Mouse (Mus musculus): ENCODE data around the gene Gpd1l. TPM values are rescaled to one million over a fixed set of nuclear protein-coding genes. Genes with fewer than 3 reads are reported as not detected.

Gpd1l gene
- polyA plus RNA-seq, 1 experiment from 2014 or later = 13.9 TPM

- H3K4me1 ChIP-seq (ENCODE audit: insufficient read depth) = no peaks in the 10 kb centered on the region
- no peaks in the 10 kb centered on the region for H3K27me3 ChIP-seq (ENCODE audit: insufficient read depth, low read length)
- TF ChIP-seq CTCF (IDR thresholded peaks at IDR 0.05; ENCODE audit: low read depth) = no peak
- no peak overlapping the region for H3K27ac ChIP-seq (ENCODE audit: low read depth)
- H3K4me3 ChIP-seq (ENCODE audit: low read depth, low read length) = no peak overlapping the region
- no peak overlapping the region for H3K9ac ChIP-seq
- no peaks in the 10 kb centered on the region for H3K36me3 ChIP-seq (ENCODE audit: insufficient read depth)
- DNase-seq = no peak
- H3K4me2 ChIP-seq = no peak overlapping the region
- WGBS = 56% methylated on average over 3 of the region's 3 CpGs
- H3K9me3 ChIP-seq (ENCODE audit: low read depth, low read length) = no peaks in the 10 kb centered on the region
- no peak for ATAC-seq (ENCODE audit: insufficient read depth)
Measured at GRCm38 (mm10) chr9:114964093-114964492, 30.3 kb upstream of the Gpd1l start.

DNA sequence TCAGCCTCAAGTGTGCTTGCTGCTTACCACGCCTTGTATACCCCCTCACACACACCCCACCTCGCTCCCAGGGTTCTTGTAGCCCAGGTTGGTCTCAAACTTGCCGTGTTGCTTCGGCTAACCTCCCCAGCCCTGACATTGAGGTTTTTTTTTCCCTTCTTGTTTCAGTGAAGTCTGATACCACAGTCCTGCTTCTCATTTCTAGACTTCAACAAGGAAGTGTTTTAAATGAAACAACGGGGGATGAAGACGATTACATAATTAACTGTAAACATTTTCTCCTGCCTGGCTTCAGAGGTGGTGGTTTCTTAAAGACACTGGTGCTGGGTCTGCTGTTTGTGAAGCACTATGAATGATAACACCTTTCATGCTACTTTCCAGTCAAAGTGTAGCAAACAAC, 27.1 kb upstream of the Gpd1l start:
- no peak overlapping the region for H3K4me3 ChIP-seq (ENCODE audit: low read depth, low read length)
- H3K4me1 ChIP-seq (ENCODE audit: insufficient read depth) = no peaks in the 10 kb centered on the region
- DNase-seq = no peak
- ATAC-seq (ENCODE audit: insufficient read depth) = no peak
- 71% methylated on average over 6 of the region's 6 CpGs for WGBS
- no peak for TF ChIP-seq CTCF (IDR thresholded peaks at IDR 0.05; ENCODE audit: low read depth)
- H3K27me3 ChIP-seq (ENCODE audit: insufficient read depth, low read length) = no peaks in the 10 kb centered on the region
- no peaks in the 10 kb centered on the region for H3K36me3 ChIP-seq (ENCODE audit: insufficient read depth)
- H3K9ac ChIP-seq = no peak overlapping the region
- no peaks in the 10 kb centered on the region for H3K9me3 ChIP-seq (ENCODE audit: low read depth, low read length)
- no peak overlapping the region for H3K4me2 ChIP-seq
- no peak overlapping the region for H3K27ac ChIP-seq (ENCODE audit: low read depth)

GRCm38 (mm10) chr9:114960043-114960789, 26.4 kb upstream of the Gpd1l start:
- ATAC-seq (ENCODE audit: insufficient read depth) = no peak
- Histone ChIP-seq H3K27me3 (ENCODE audit: insufficient read depth, low read length) (no peaks in the 10 kb centered on the region), H3K9ac (no peak overlapping the region), H3K27ac (ENCODE audit: low read depth) (no peak overlapping the region), H3K4me1 (ENCODE audit: insufficient read depth) (no peaks in the 10 kb centered on the region), H3K36me3 (ENCODE audit: insufficient read depth) (no peaks in the 10 kb centered on the region), H3K4me2 (no peak overlapping the region), H3K9me3 (ENCODE audit: low read depth, low read length) (no peaks in the 10 kb centered on the region), H3K4me3 (ENCODE audit: low read depth, low read length) (no peak overlapping the region)
- no peak for DNase-seq
- 56% methylated on average over 4 of the region's 4 CpGs for WGBS
- TF ChIP-seq CTCF (IDR thresholded peaks at IDR 0.05; ENCODE audit: low read depth) = no peak

- Histone ChIP-seq H3K36me3 (ENCODE audit: insufficient read depth) (no peaks in the 10 kb centered on the region), H3K4me2 (no peak overlapping the region), H3K4me3 (ENCODE audit: low read depth, low read length) (no peak overlapping the region), H3K27me3 (ENCODE audit: insufficient read depth, low read length) (no peaks in the 10 kb centered on the region), H3K27ac (ENCODE audit: low read depth) (no peak overlapping the region), H3K9ac (no peak overlapping the region), H3K4me1 (ENCODE audit: insufficient read depth) (no peaks in the 10 kb centered on the region), H3K9me3 (ENCODE audit: low read depth, low read length) (no peaks in the 10 kb centered on the region)
- peak; percentile 76 for TF ChIP-seq CTCF (IDR thresholded peaks at IDR 0.05; ENCODE audit: low read depth)
- ATAC-seq (ENCODE audit: insufficient read depth) (peak; percentile 60; the same call in 1 of the 2 replicates), DNase-seq (peak; percentile 81)
- WGBS = 38% methylated on average over 5 of the region's 5 CpGs
Measured at GRCm38 (mm10) chr9:114956945-114957344, 23.2 kb upstream of the Gpd1l start.

DNA sequence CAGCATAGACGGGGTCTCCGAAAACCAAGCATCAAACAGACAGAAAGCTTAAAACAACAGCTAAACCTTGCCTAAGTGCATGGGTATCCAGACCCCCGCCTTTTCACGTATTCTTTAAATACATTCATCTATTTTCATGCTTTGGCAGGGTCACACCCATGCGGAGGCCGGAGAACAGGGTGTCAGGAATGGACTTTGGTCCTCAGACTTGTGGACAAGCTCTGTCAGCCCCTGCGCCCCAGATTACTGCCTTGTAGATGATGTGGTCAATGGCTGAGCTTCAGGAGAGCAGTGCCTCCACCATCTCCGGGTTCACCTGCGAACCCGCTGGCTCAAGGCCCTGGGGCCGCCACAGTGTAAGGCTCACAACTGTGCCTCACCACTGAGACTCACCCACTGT, 21.6 kb upstream of the Gpd1l start:
- Histone ChIP-seq H3K36me3 (ENCODE audit: insufficient read depth) (no peaks in the 10 kb centered on the region), H3K4me1 (ENCODE audit: insufficient read depth) (no peaks in the 10 kb centered on the region), H3K27ac (ENCODE audit: low read depth) (no peak overlapping the region), H3K4me3 (ENCODE audit: low read depth, low read length) (no peak overlapping the region), H3K27me3 (ENCODE audit: insufficient read depth, low read length) (no peaks in the 10 kb centered on the region), H3K9me3 (ENCODE audit: low read depth, low read length) (no peaks in the 10 kb centered on the region), H3K4me2 (no peak overlapping the region), H3K9ac (no peak overlapping the region)
- ATAC-seq (ENCODE audit: insufficient read depth) (no peak), DNase-seq (no peak)
- TF ChIP-seq CTCF (IDR thresholded peaks at IDR 0.05; ENCODE audit: low read depth) = no peak
- 83% methylated on average over 11 of the region's 11 CpGs for WGBS

- Histone ChIP-seq H3K9me3 (ENCODE audit: low read depth, low read length) (no peaks in the 10 kb centered on the region), H3K4me3 (ENCODE audit: low read depth, low read length) (no peak overlapping the region), H3K4me2 (no peak overlapping the region), H3K4me1 (ENCODE audit: insufficient read depth) (0 out of 2 replicates have a peak, but pooled peaks cover 4% of the 10 kb centered on the region), H3K36me3 (ENCODE audit: insufficient read depth) (no peaks in the 10 kb centered on the region), H3K27me3 (ENCODE audit: insufficient read depth, low read length) (no peaks in the 10 kb centered on the region), H3K9ac (no peak overlapping the region), H3K27ac (ENCODE audit: low read depth) (no peak overlapping the region)
- TF ChIP-seq CTCF (IDR thresholded peaks at IDR 0.05; ENCODE audit: low read depth) = peak; percentile 50
- ATAC-seq (ENCODE audit: insufficient read depth) (no peak), DNase-seq (peak; percentile 34)
- WGBS = 35% methylated on average over 1 of the region's 1 CpGs
Measured at GRCm38 (mm10) chr9:114952866-114953265, 19.1 kb upstream of the Gpd1l start.

DNA sequence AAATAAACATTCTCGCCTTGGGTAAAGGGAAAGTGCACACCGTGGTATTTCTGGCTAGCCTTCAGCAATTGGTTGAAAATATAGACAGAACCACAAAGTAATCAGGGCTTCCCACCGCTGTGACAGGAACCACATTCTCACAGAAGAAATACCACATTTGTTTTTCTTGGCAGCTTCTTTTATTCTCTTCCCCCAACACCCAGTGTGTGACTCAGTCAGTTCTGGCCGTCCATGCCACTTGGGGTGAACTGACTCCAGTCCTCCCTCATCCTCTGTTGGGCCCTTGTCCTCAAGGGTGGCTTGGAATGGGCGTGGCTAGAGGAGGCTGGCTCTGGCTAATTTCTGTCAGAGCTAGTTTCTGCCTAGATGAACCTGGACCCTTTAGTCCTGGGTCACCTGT, 14.6 kb upstream of the Gpd1l start:
- WGBS = 46% methylated on average over 5 of the region's 5 CpGs
- Histone ChIP-seq H3K36me3 (ENCODE audit: insufficient read depth) (no peaks in the 10 kb centered on the region), H3K9ac (no peak overlapping the region), H3K27me3 (ENCODE audit: insufficient read depth, low read length) (no peaks in the 10 kb centered on the region), H3K9me3 (ENCODE audit: low read depth, low read length) (no peaks in the 10 kb centered on the region), H3K4me2 (no peak overlapping the region), H3K27ac (ENCODE audit: low read depth) (no peak overlapping the region), H3K4me1 (ENCODE audit: insufficient read depth) (0 out of 2 replicates have a peak, but pooled peaks cover 4% of the 10 kb centered on the region), H3K4me3 (ENCODE audit: low read depth, low read length) (no peak overlapping the region)
- no peak for TF ChIP-seq CTCF (IDR thresholded peaks at IDR 0.05; ENCODE audit: low read depth)
- DNase-seq (peak; percentile 26), ATAC-seq (ENCODE audit: insufficient read depth) (0 out of 2 replicates have a peak, but pooled peaks have one; percentile 8)
